Comparison of ENCODE assay signal across 15 mouse cellular contexts in genomic region chr15:6721385-6721784, GRCm38 (mm10).
"Had no signal": no experiment of that assay in that cellular context is flagged by ENCODE, and none has a peak within 500 bp of the region (broad histone marks: within the 10 kb centered on the region; RNA-seq: fewer than 3 reads in every experiment).

No protein-coding gene starts in this region.

- H3K4me3 ChIP-seq: megakaryocyte, embryonic 14.5 days; midbrain, embryonic 13.5 days; midbrain, embryonic 15.5 days; neural tube, embryonic 12.5 days; stomach, embryonic 15.5 days had no signal

- DNase-seq: lung, adult 18-20 months; lung, embryonic 14.5 days; lung, postnatal 10 days; lung, postnatal 36 days; right cerebral cortex, postnatal 14 days; thymus, adult 2 months; thymus, postnatal 25 days; thymus, postnatal 4 days had no signal

- H3K27ac ChIP-seq: macrophage; midbrain, embryonic 13.5 days; midbrain, embryonic 15.5 days; neural tube, embryonic 12.5 days; stomach, embryonic 15.5 days; stomach, postnatal 0 days had no signal

- H3K4me1 ChIP-seq: midbrain, embryonic 15.5 days; neural tube, embryonic 12.5 days; stomach, embryonic 15.5 days had no signal

- ATAC-seq: midbrain, embryonic 13.5 days; midbrain, embryonic 15.5 days had no signal
